Mouse (Mus musculus): Measurements from ENCODE around the gene Prkag1. TPM values are rescaled to one million over a fixed set of nuclear protein-coding genes. Genes with fewer than 3 reads are reported as not detected.

Prkag1 gene
- polyA plus RNA-seq, 1 experiment from 2014 or later: 83.1 TPM

DNA sequence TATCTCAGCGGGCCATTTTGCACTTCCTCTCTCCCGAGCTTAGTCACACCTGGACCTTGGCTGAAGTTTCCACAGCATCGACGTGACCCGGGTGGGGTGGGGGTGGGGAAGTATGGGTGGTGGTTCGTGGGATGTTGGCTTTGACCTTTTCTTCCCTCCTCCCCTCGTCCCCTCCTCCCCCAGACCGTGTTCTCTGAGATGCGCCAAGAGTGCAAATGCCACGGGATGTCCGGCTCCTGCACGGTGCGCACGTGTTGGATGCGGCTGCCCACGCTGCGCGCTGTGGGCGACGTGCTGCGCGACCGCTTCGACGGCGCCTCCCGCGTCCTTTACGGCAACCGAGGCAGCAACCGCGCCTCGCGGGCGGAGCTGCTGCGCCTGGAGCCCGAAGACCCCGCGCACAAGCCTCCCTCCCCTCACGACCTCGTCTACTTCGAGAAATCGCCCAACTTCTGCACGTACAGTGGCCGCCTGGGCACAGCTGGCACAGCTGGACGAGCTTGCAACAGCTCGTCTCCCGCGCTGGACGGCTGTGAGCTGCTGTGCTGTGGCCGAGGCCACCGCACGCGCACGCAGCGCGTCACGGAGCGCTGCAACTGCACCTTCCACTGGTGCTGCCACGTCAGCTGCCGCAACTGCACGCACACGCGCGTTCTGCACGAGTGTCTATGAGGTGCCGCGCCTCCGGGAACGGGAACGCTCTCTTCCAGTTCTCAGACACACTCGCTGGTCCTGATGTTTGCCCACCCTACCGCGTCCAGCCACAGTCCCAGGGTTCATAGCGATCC is 38.9 kb downstream of the Prkag1 start:
- TF ChIP-seq CTCF (IDR thresholded peaks at IDR 0.05; ENCODE audit: low read depth): no peak
- ATAC-seq (replicated peaks; ENCODE audit: low FRiP score, low read depth) (no peak), DNase-seq (ENCODE audit: low spot score) (no peak)
- H3K27ac ChIP-seq: no peak overlapping the region
- WGBS: 2% methylated on average over 72 of the region's 75 CpGs
- H3K4me3 ChIP-seq (replicated peaks; ENCODE audit: low read depth, low read length): peak overlapping the region; percentile 22; the same call in 1 of the 2 replicates
- no peak overlapping the region for H3K9ac ChIP-seq (ENCODE audit: low read depth, low read length)
- peaks cover 94% of the 10 kb centered on the region for H3K27me3 ChIP-seq (ENCODE audit: insufficient read depth, low read length)
- peak overlapping the region; percentile 34 for H3K4me2 ChIP-seq (ENCODE audit: low read length)
- H3K4me1 ChIP-seq (replicated peaks; ENCODE audit: insufficient read depth, low read length): peaks cover 26% of the 10 kb centered on the region
- H3K36me3 ChIP-seq (ENCODE audit: insufficient read depth, low read length): no peaks in the 10 kb centered on the region
- H3K9me3 ChIP-seq (replicated peaks; ENCODE audit: low read length): no peaks in the 10 kb centered on the region

DNA sequence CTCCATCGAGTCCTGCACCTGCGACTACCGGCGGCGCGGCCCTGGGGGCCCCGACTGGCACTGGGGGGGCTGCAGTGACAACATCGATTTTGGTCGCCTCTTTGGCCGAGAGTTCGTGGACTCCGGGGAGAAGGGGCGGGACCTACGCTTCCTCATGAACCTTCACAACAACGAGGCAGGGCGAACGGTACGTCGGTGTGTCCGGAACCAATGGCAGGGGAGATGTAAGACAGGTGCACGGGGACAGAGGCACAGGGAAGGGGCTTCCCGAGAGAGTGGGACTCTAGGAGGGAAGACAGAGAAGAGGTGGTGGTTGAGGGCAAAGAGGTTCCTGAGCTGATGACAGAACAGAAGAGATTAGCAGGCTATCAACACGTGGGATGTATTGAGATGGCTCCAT is 39.5 kb downstream of the Prkag1 start:
- Histone ChIP-seq H3K36me3 (ENCODE audit: insufficient read depth, low read length) (no peaks in the 10 kb centered on the region), H3K4me2 (ENCODE audit: low read length) (no peak overlapping the region), H3K4me3 (replicated peaks; ENCODE audit: low read depth, low read length) (peak overlapping the region; percentile 22; the same call in 1 of the 2 replicates), H3K27ac (no peak overlapping the region), H3K9me3 (replicated peaks; ENCODE audit: low read length) (no peaks in the 10 kb centered on the region), H3K9ac (ENCODE audit: low read depth, low read length) (no peak overlapping the region), H3K27me3 (ENCODE audit: insufficient read depth, low read length) (peaks cover 90% of the 10 kb centered on the region), H3K4me1 (replicated peaks; ENCODE audit: insufficient read depth, low read length) (peaks cover 22% of the 10 kb centered on the region)
- 2% methylated on average over 23 of the region's 23 CpGs for WGBS
- ATAC-seq (replicated peaks; ENCODE audit: low FRiP score, low read depth) (no peak), DNase-seq (ENCODE audit: low spot score) (no peak)
- TF ChIP-seq CTCF (IDR thresholded peaks at IDR 0.05; ENCODE audit: low read depth): no peak

DNA sequence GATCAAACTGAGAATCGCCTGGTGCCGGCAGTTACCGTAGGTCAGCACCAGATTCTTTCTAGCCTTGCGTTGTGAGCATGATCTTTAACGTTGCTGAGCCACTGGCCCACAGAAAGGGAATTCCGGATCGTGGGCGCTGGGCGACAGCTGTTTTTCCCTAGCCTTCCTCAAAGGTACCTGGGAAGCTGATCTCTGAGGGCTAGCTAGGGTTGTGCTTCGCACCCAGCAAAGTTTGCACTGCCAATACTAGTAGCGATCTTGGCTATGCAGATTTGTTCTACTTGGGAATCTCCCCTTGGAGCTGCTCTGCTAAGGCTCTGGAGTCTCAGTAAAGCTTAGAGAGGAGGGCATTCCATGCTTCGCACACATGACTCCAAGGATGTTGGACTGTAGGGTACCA is 40.1 kb downstream of the Prkag1 start:
- no peak overlapping the region; the same call in 1 of the 2 replicates for H3K4me3 ChIP-seq (replicated peaks; ENCODE audit: low read depth, low read length)
- 2% methylated on average over 12 of the region's 12 CpGs for WGBS

DNA sequence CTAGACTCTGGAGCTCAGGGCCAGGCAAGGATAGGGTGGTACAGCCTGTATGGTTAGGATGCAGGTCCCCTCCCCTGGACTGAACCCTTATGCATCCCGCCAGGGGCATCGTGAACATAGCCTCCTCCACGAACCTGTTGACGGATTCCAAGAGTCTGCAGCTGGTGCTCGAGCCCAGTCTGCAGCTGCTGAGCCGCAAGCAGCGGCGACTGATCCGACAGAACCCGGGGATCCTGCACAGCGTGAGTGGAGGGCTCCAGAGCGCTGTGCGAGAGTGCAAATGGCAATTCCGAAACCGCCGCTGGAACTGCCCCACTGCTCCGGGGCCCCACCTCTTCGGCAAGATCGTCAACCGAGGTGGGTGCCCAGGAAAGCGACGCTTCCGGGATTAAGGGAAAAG is 40.6 kb downstream of the Prkag1 start:
- Histone ChIP-seq H3K9ac (ENCODE audit: low read depth, low read length) (no peak overlapping the region), H3K27me3 (ENCODE audit: insufficient read depth, low read length) (peaks cover 80% of the 10 kb centered on the region), H3K9me3 (replicated peaks; ENCODE audit: low read length) (no peaks in the 10 kb centered on the region), H3K36me3 (ENCODE audit: insufficient read depth, low read length) (no peaks in the 10 kb centered on the region), H3K27ac (no peak overlapping the region), H3K4me1 (replicated peaks; ENCODE audit: insufficient read depth, low read length) (peaks cover 20% of the 10 kb centered on the region), H3K4me3 (replicated peaks; ENCODE audit: low read depth, low read length) (no peak overlapping the region; the same call in 1 of the 2 replicates), H3K4me2 (ENCODE audit: low read length) (peak overlapping the region; percentile 35)
- DNase-seq (ENCODE audit: low spot score) (no peak), ATAC-seq (replicated peaks; ENCODE audit: low FRiP score, low read depth) (no peak)
- under 1% methylated on average over 23 of the region's 23 CpGs for WGBS
- TF ChIP-seq CTCF (IDR thresholded peaks at IDR 0.05; ENCODE audit: low read depth): no peak

More for the DNA sequence above, 40.1 kb downstream of the Prkag1 start:
- DNase-seq (ENCODE audit: low spot score) (no peak), ATAC-seq (replicated peaks; ENCODE audit: low FRiP score, low read depth) (no peak)
- H3K27me3 ChIP-seq (ENCODE audit: insufficient read depth, low read length): peaks cover 85% of the 10 kb centered on the region
- peaks cover 20% of the 10 kb centered on the region for H3K4me1 ChIP-seq (replicated peaks; ENCODE audit: insufficient read depth, low read length)
- peak overlapping the region; percentile 35 for H3K4me2 ChIP-seq (ENCODE audit: low read length)
- H3K9me3 ChIP-seq (replicated peaks; ENCODE audit: low read length): no peaks in the 10 kb centered on the region
- H3K9ac ChIP-seq (ENCODE audit: low read depth, low read length): no peak overlapping the region
- no peak overlapping the region for H3K27ac ChIP-seq
- TF ChIP-seq CTCF (IDR thresholded peaks at IDR 0.05; ENCODE audit: low read depth): no peak
- H3K36me3 ChIP-seq (ENCODE audit: insufficient read depth, low read length): no peaks in the 10 kb centered on the region

DNA sequence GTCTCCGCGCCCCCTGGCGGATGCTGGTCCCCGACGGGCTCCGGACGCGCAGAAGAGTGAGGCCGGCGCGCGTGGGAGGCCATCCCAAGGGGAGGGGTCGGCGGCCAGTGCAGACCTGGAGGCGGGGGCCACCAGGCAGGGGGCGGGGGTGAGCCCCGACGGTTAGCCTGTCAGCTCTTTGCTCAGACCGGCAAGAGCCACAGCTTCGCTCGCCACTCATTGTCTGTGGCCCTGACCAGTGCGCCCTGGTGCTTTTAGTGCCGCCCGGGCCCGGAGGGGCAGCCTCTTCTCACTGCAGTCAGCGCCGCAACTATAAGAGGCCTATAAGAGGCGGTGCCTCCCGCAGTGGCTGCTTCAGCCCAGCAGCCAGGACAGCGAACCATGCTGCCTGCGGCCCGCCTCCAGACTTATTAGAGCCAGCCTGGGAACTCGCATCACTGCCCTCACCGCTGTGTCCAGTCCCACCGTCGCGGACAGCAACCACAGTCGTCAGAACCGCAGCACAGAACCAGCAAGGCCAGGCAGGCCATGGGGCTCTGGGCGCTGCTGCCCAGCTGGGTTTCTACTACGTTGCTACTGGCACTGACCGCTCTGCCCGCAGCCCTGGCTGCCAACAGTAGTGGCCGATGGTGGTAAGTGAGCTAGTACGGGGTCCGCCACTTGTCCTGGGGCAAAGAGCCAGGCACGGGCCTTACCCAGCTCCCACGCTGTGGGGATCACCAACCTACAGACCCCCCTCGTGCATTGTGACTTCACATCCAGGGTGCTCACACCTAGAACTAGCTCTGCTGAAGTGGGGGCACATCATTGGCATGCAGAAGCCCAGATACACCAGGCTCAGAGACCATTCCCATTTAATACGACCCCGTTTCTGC is 41.4 kb downstream of the Prkag1 start, which contains the start of gene Wnt1:
Wnt1 (plus strand) TSS at position 197 of the 875 bp plus-strand sequence.
- peak; percentile 72 for TF ChIP-seq CTCF (IDR thresholded peaks at IDR 0.05; ENCODE audit: low read depth)
- Histone ChIP-seq H3K36me3 (ENCODE audit: insufficient read depth, low read length) (no peaks in the 10 kb centered on the region), H3K4me3 (replicated peaks; ENCODE audit: low read depth, low read length) (peak within 1 kb of the TSS; percentile 9; the same call in 1 of the 2 replicates), H3K4me1 (replicated peaks; ENCODE audit: insufficient read depth, low read length) (peaks cover 20% of the 10 kb centered on the region), H3K4me2 (ENCODE audit: low read length) (peak within 1 kb of the TSS; percentile 35; the same call in 1 of the 2 replicates), H3K27ac (no peak within 1 kb of the TSS), H3K9ac (ENCODE audit: low read depth, low read length) (no peak within 1 kb of the TSS), H3K27me3 (ENCODE audit: insufficient read depth, low read length) (peaks cover 75% of the 10 kb centered on the region), H3K9me3 (replicated peaks; ENCODE audit: low read length) (no peaks in the 10 kb centered on the region)
- WGBS: 3% methylated on average over 49 of the region's 51 CpGs
- no peak for DNase-seq (ENCODE audit: low spot score)
- ATAC-seq (replicated peaks; ENCODE audit: low FRiP score, low read depth): 0 out of 2 replicates have a peak, but pooled peaks have one; percentile 22
